Mouse (Mus musculus) intestine, postnatal 0 days (tissue): ENCODE data around the gene Brix1. TPM values are rescaled to one million over a fixed set of nuclear protein-coding genes. Genes with fewer than 3 reads are reported as not detected.
A peak's percentile ranks its signal among the peaks of the same experiment; 100 is the strongest.
"Not testable (repeated sequence)": the region's sequence is repeated elsewhere in the genome, so short reads cannot be mapped to it uniquely, and the experiment has no call there.

Experiments
- ATAC-seq: fragments of 200-750 bp; cut with Nextera tagmentation; 2 replicates; pipeline ENCODE4 v1.8.0; 2017; ENCODE audit warnings: mild to moderate bottlenecking, moderate TSS enrichment, moderate library complexity
- H3K27ac ChIP-seq: fragments of 300-500 bp; sonication (generic); 2 replicates; pipeline ENCODE4 v1.5.1; 2014; ENCODE audit warnings: mild to moderate bottlenecking, low read depth, low read length, moderate library complexity
- H3K27me3 ChIP-seq: fragments of 300-500 bp; sonication (generic); replicated peaks from 2 replicates; pipeline ENCODE4 v1.6.1; 2014; ENCODE audit warnings: low read length, mixed read lengths; ENCODE audit not compliant: control insufficient read depth, insufficient read depth
- H3K36me3 ChIP-seq: fragments of 300-500 bp; sonication (generic); 2 replicates; pipeline ENCODE4 v1.6.1; 2014; ENCODE audit warnings: mild to moderate bottlenecking, moderate library complexity; ENCODE audit not compliant: control insufficient read depth, insufficient read depth
- H3K4me1 ChIP-seq: fragments of 300-500 bp; sonication (generic); replicated peaks from 2 replicates; pipeline ENCODE4 v1.6.1; 2014; ENCODE audit warnings: antibody characterized with exemption, low read length, mixed read lengths; ENCODE audit not compliant: control insufficient read depth, insufficient read depth
- H3K4me2 ChIP-seq: fragments of 300-500 bp; sonication (generic); replicated peaks from 2 replicates; pipeline ENCODE4 v1.6.1; 2014; ENCODE audit warnings: low read depth, mild to moderate bottlenecking, moderate library complexity
- H3K4me3 ChIP-seq: fragments of 300-500 bp; sonication (generic); 2 replicates; pipeline ENCODE4 v1.5.1; 2014; ENCODE audit warnings: low read depth, low read length
- H3K9ac ChIP-seq: fragments of 300-500 bp; sonication (generic); 2 replicates; pipeline ENCODE4 v1.6.1; 2014; ENCODE audit warnings: mild to moderate bottlenecking, low read depth, low read length
- H3K9me3 ChIP-seq: fragments of 300-500 bp; sonication (generic); 2 replicates; pipeline ENCODE4 v1.6.1; 2016; ENCODE audit warnings: mixed run types; ENCODE audit not compliant: control insufficient read depth
- CTCF ChIP-seq: sonication (generic); IDR thresholded peaks from 2 replicates; pipeline ENCODE4 v1.5.1; 2016; ENCODE audit warnings: low read depth, mild to moderate bottlenecking, control low read depth, antibody characterized with exemption, moderate library complexity
- WGBS: fragments of 180-500 bp; shearing (Covaris S2); extraction: QIAGEN DNeasy Blood & Tissue Kit; methylation state at CpG from one replicate; pipeline ENCODE4 v1.1.7; 2014; 5-methylcytosine and 5-hydroxymethylcytosine counted together
- polyA plus RNA-seq: library from polyadenylated mRNA; unstranded; fragments of >200 nt; fragmentation: Nextera tagmentation; extraction: Ambion mirVana; gene quantifications from 2 replicates; pipeline ENCODE4 v1.2.1, GENCODE M21; 2015

Gene Brix1
- polyA plus RNA-seq, result 65.4 TPM in 2 replicates

DNA sequence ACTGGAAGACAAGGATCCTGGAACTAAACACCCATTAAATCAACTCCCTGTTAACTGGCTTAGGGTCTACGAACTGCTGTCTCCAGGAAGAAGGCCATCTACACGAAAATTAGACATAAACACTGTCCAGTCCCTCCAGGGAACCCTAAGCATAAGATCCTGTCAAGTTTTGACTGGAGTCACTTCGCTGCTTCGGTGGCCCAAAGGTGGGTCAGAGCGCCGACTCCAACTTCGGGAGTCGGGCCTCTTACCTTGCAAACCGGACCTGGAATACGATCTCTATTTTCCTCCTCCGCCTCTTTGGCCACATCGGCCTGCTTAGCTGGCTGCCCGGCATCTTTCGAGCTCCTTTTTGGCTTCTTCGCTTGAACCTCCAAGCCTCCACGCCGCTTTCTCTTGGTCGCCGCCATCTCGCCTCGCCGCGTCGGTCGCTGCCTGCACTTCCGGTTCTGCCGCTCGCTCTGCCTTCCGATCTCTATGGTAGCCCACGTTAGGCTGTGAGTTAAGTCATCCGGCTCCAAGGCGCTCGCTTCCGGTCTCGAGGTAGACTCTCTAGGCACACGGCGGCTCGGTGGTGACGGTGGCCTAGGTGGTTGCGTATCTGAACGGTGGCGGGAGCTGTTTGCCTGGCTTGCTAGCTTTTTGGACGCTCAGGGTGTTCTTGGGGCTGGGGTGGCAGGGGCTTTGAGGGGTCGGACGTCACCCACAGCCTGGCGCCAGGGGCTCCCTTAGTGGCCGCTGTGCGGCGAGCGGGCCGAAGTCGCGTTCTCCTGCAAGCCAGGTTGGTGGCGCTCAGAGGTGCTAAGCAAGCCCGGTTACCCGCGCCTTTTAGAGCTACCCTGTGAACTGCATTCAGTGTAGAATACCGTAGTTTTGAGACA is at the start of gene Brix1, which contains the start of gene Rad1:
Gene Brix1, minus strand, starts transcription at position 464 of the 881 bp plus-strand sequence.
Gene Rad1, plus strand, starts transcription at position 535 of the 881 bp plus-strand sequence.
- under 1% methylated on average over 58 of the region's 58 CpGs for whole genome bisulfite sequencing
- Histone ChIP-seq H3K4me3 (peak within 1 kb of the TSS; percentile 84), H3K36me3 (peaks cover 16% of the 10 kb centered on the region; the same call in 1 of the 2 replicates), H3K4me1 (no peaks in the 10 kb centered on the region), H3K4me2 (peak within 1 kb of the TSS; percentile 75), H3K27ac (no peak within 1 kb of the TSS), H3K9ac (peak within 1 kb of the TSS; percentile 82), H3K27me3 (no peaks in the 10 kb centered on the region), H3K9me3 (no peaks in the 10 kb centered on the region)
- peak; percentile 17 for TF ChIP-seq CTCF
- ATAC-seq, result peak; percentile 100

DNA sequence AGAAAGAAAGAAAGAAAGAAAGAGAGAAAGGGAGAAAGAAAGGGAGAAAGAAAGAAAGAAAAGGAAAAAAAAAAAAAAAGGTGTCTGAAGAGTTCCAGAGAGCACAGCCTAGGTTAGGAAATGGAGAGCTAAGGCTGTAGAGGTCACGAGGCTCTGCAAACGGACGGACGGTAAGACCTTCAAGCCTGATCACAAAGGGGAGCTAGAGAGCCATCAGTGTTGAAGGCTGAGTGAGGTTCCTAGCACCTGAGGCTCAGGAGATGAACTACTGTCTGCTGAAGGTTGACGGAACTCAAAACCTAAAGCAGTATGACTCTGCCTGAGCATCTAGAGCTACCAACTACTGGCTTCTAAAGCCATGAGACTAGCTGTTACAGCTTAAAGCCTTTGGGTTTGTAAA is 48.8 kb upstream of the Brix1 start:
- Histone ChIP-seq H3K4me2 (no peak overlapping the region), H3K27ac (no peak overlapping the region), H3K27me3 (no peaks in the 10 kb centered on the region), H3K9ac (no peak overlapping the region), H3K4me1 (no peaks in the 10 kb centered on the region), H3K36me3 (no peaks in the 10 kb centered on the region), H3K9me3 (no peaks in the 10 kb centered on the region), H3K4me3 (no peak overlapping the region)
- ATAC-seq, result no peak
- TF ChIP-seq CTCF, result peak; percentile 27; the same call in 1 of the 2 replicates
- 89% methylated on average over 5 of the region's 5 CpGs for WGBS

DNA sequence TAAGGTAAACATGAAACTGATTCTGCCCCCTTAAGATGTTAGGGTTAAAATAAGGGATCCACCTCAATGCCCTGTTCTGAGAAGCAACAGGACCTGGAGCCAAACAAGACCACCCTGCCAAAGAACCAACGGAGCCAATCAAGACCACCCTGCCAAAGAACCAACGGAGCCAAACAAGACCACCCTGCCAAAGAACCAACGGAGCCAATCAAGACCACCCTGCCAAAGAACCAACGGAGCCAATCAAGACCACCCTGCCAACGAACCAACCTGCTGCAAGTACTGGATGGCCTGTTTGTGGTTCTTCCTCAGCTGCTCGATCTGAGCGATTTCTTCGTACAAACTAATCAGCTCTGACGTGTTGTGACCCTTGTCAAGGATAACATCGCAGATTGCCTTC is 47.6 kb upstream of the Brix1 start:
- H3K4me1 ChIP-seq, ATAC-seq, H3K27me3 ChIP-seq, H3K4me2 ChIP-seq, H3K9ac ChIP-seq, H3K9me3 ChIP-seq, H3K4me3 ChIP-seq, H3K36me3 ChIP-seq, H3K27ac ChIP-seq: not testable (repeated sequence)
- 91% methylated on average over 10 of the region's 10 CpGs for WGBS

DNA sequence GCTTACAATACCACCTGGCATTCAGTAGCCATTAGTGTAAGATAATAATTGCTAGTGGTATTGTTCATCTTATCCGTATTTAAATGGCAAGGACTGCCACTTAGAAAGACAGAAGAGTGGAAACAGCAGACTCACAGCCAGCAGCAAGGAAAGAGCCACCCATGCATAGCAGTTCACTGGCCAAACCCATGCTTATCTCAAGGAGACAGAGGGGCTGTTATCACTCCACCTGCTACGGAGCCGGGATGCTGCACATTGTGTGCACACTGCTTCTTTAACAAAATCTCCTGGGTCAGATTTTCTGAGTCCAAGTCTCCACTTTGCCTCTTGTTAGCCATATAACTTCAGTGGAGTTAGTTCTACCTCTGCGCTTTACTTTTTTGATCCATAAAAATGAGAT is 45.6 kb upstream of the Brix1 start:
- Histone ChIP-seq H3K4me2 (no peak overlapping the region), H3K9ac (no peak overlapping the region), H3K36me3 (no peaks in the 10 kb centered on the region), H3K27ac (no peak overlapping the region), H3K4me3 (no peak overlapping the region), H3K4me1 (no peaks in the 10 kb centered on the region), H3K9me3 (no peaks in the 10 kb centered on the region), H3K27me3 (no peaks in the 10 kb centered on the region)
- TF ChIP-seq CTCF, result no peak
- no peak for ATAC-seq
- WGBS, result 75% methylated on average over 4 of the region's 4 CpGs

DNA sequence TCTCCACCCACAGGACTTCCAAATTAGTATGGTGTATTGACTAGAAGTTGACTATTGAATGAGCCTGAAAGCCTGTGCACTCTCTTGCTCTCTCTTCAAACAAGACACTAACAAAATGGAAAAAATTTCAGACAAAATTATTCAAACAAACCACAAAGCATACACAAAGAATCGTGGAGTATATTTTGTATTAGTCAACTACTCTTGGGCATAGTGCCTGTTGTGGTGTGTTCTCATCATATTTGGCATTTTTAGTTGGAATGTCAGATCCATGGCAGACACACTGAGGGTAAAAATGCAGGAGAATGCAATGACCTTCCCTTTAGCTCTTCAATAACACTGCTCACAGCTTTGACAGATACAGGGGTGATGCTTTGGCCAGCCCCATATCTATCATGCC is 40.1 kb upstream of the Brix1 start:
- Histone ChIP-seq H3K27ac (no peak overlapping the region), H3K4me3 (no peak overlapping the region), H3K4me1 (no peaks in the 10 kb centered on the region), H3K36me3 (no peaks in the 10 kb centered on the region), H3K9me3 (no peaks in the 10 kb centered on the region), H3K27me3 (no peaks in the 10 kb centered on the region), H3K4me2 (no peak overlapping the region), H3K9ac (no peak overlapping the region)
- ATAC-seq, result no peak
- 74% methylated on average over 1 of the region's 1 CpGs for WGBS
- TF ChIP-seq CTCF, result no peak

DNA sequence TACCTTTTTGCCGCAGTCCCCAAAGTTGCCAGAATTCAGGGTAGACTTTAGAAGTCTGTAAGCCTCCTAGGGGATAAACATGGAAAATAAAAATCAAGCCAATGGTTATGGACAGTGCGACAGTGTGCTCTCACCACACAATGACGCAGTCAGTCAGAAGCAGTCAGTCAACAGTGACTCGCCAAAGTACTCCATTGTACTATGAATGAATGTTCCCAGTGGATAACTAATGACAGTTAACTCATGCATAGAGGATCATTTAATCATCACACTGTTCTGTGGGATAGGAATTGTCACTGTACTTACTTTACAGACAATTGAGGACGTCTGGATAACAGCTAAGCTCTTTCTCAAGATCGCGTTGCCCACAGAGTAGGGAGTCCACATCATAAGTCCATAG is 29.4 kb upstream of the Brix1 start:
- Histone ChIP-seq H3K9me3 (no peaks in the 10 kb centered on the region), H3K27me3 (no peaks in the 10 kb centered on the region), H3K4me2 (no peak overlapping the region), H3K27ac (no peak overlapping the region), H3K4me3 (no peak overlapping the region), H3K4me1 (no peaks in the 10 kb centered on the region), H3K36me3 (no peaks in the 10 kb centered on the region), H3K9ac (no peak overlapping the region)
- no peak for TF ChIP-seq CTCF
- ATAC-seq, result no peak
- WGBS, result 84% methylated on average over 7 of the region's 7 CpGs
